Mouse (Mus musculus) embryonic facial prominence, embryonic 14.5 days (tissue): Measurements from ENCODE around the gene Ncbp3. TPM values are rescaled to one million over a fixed set of nuclear protein-coding genes. Genes with fewer than 3 reads are reported as not detected.

Experiments used
- ATAC-seq: fragments of 200-750 bp; cut with Nextera tagmentation; 2 replicates; pipeline ENCODE4 v1.8.0; 2017; ENCODE audit warnings: low read depth, moderate number of reproducible peaks, moderate TSS enrichment
- DNase-seq: peaks from one replicate; pipeline ENCODE4 v3.0.0-alpha.2; 2015; ENCODE audit warnings: low spot score
- H3K27ac ChIP-seq: fragments of 300-500 bp; sonication (generic); replicated peaks from 2 replicates; pipeline ENCODE4 v1.5.1; 2014; ENCODE audit warnings: low read depth, mild to moderate bottlenecking, low read length, moderate library complexity
- H3K27me3 ChIP-seq: fragments of 300-500 bp; sonication (generic); replicated peaks from 2 replicates; pipeline ENCODE4 v1.6.1; 2014; ENCODE audit warnings: low read length; ENCODE audit not compliant: control insufficient read depth, insufficient read depth
- H3K36me3 ChIP-seq: fragments of 300-500 bp; sonication (generic); 2 replicates; pipeline ENCODE4 v1.6.1; 2014; ENCODE audit warnings: low read length, mixed read lengths; ENCODE audit not compliant: control insufficient read depth, insufficient read depth
- H3K4me1 ChIP-seq: fragments of 300-500 bp; sonication (generic); 2 replicates; pipeline ENCODE4 v1.6.1; 2014; ENCODE audit warnings: antibody characterized with exemption, low read length; ENCODE audit not compliant: control insufficient read depth, insufficient read depth
- H3K4me2 ChIP-seq: fragments of 300-500 bp; sonication (generic); 2 replicates; pipeline ENCODE4 v1.6.1; 2014; ENCODE audit warnings: low read depth, mild to moderate bottlenecking, low read length, moderate library complexity, mixed read lengths
- H3K4me3 ChIP-seq: fragments of 300-500 bp; sonication (generic); 2 replicates; pipeline ENCODE4 v1.5.1; 2014; ENCODE audit warnings: low read depth, mild to moderate bottlenecking, low read length
- H3K9ac ChIP-seq: fragments of 300-500 bp; sonication (generic); 2 replicates; pipeline ENCODE4 v1.6.1; 2014; ENCODE audit warnings: low read depth, mild to moderate bottlenecking, low read length, moderate library complexity, mixed read lengths
- H3K9me3 ChIP-seq: fragments of 300-500 bp; sonication (generic); 2 replicates; pipeline ENCODE4 v1.6.1; 2016; ENCODE audit warnings: low read length; ENCODE audit not compliant: control insufficient read depth
- WGBS: fragments of 180-500 bp; shearing (Covaris S2); extraction: QIAGEN DNeasy Blood & Tissue Kit; methylation state at CpG from one replicate; pipeline ENCODE4 v1.1.7; 2014; 5-methylcytosine and 5-hydroxymethylcytosine counted together
- polyA plus RNA-seq: library from polyadenylated mRNA; unstranded; fragments of >200 nt; fragmentation: Nextera tagmentation; extraction: Ambion mirVana; gene quantifications from 2 replicates; pipeline ENCODE4 v1.2.1, GENCODE M21; 2014

Gene Ncbp3
- polyA plus RNA-seq, 1 experiment from 2014 or later = 9.5 TPM

DNA sequence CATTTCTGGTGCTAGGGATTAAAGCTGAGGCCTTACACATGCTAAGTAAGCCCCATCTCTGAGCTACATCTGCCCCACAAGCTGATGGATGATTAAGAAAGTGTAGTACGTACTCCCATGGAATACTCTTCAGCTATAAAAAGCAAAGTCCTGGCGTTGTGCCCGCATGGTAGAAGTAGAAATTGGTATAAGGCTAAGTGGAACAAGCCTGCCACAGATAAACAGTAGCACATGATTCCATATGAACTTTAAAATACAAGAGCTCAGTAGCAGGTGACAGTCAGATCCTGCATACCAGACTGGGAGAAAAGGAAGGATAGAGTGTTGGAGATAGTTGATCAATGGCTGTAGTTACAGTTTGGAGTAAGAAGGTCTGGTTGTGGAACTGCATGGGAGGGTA lies 13.8 kb downstream of the Ncbp3 start:
- no peak overlapping the region for H3K4me3 ChIP-seq
- no peak overlapping the region for H3K4me2 ChIP-seq
- WGBS = 97% methylated on average over 3 of the region's 3 CpGs
- H3K36me3 ChIP-seq = peaks cover 54% of the 10 kb centered on the region
- no peak overlapping the region for H3K27ac ChIP-seq
- DNase-seq (no peak), ATAC-seq (no peak)
- H3K27me3 ChIP-seq = no peaks in the 10 kb centered on the region
- H3K9me3 ChIP-seq = no peaks in the 10 kb centered on the region
- no peaks in the 10 kb centered on the region for H3K4me1 ChIP-seq
- no peak overlapping the region for H3K9ac ChIP-seq

- Histone ChIP-seq H3K27ac (no peak overlapping the region), H3K4me3 (no peak overlapping the region), H3K9me3 (no peaks in the 10 kb centered on the region), H3K9ac (no peak overlapping the region), H3K27me3 (no peaks in the 10 kb centered on the region), H3K4me1 (no peaks in the 10 kb centered on the region), H3K36me3 (peaks cover 93% of the 10 kb centered on the region), H3K4me2 (no peak overlapping the region)
- 89% methylated on average over 3 of the region's 3 CpGs for WGBS
- DNase-seq (no peak), ATAC-seq (no peak)
These were observed 24.3 kb downstream of the Ncbp3 start for GRCm38 (mm10) chr11:73071839-73072238.

DNA sequence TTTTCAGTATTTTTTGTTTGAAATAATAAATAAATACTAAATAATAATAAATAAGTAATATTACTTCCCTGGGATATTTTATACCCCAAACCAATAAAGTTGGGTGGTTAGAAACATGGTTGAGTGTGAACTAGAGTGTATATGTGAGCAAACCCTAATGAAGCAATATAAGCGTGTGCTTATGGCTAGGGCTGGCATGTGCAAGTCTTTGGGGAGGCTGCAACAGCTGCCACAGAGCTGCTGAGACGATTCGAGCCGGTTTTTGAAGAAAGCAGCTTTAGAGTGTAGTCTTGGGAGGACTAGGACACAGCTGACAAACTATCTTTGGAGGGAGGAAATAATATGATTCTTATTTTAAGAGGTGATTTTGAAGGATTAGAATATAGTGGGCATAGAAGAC lies 28.7 kb downstream of the Ncbp3 start:
- no peak overlapping the region for H3K9ac ChIP-seq
- H3K36me3 ChIP-seq = peaks cover 90% of the 10 kb centered on the region
- 85% methylated on average over 4 of the region's 4 CpGs for WGBS
- DNase-seq (peak; percentile 30), ATAC-seq (peak; percentile 57; the same call in 1 of the 2 replicates)
- no peaks in the 10 kb centered on the region for H3K9me3 ChIP-seq
- H3K27ac ChIP-seq = no peak overlapping the region
- no peak overlapping the region for H3K4me3 ChIP-seq
- no peak overlapping the region for H3K4me2 ChIP-seq
- no peaks in the 10 kb centered on the region for H3K27me3 ChIP-seq
- no peaks in the 10 kb centered on the region for H3K4me1 ChIP-seq

GRCm38 (mm10) chr11:73076733-73077132 lies 29.1 kb downstream of the Ncbp3 start:
- Histone ChIP-seq H3K4me1 (no peaks in the 10 kb centered on the region), H3K27me3 (no peaks in the 10 kb centered on the region), H3K36me3 (peaks cover 87% of the 10 kb centered on the region), H3K4me3 (no peak overlapping the region), H3K27ac (no peak overlapping the region), H3K4me2 (no peak overlapping the region), H3K9me3 (no peaks in the 10 kb centered on the region), H3K9ac (no peak overlapping the region)
- ATAC-seq = no peak
- WGBS = 73% methylated on average over 4 of the region's 4 CpGs
- peak; percentile 42 for DNase-seq

DNA sequence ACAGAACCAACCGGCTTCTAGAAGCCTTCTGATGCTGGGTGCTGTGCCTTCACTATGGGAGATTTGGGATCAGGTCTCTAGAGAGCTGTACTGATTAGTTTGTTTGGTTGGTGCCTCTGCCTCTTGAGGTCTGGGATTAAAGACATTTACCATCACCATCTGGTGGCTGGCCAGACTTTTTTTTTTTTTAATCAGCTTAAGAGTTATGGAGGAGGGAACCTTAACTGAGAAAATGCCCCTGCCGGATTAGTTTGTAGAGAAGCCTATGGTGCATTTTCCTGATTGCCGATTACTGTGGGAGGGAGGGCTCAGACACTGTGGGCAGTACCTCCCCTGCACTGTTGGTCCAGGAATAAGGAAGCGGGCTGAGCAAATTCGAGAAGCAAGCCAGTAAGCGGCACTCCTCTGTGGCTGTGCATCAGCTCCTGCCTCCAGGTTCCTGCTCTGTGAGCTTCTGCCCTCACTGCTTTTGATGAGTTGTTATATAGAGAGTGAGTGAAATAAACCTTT lies 29.7 kb downstream of the Ncbp3 start:
- Histone ChIP-seq H3K9me3 (no peaks in the 10 kb centered on the region), H3K4me1 (no peaks in the 10 kb centered on the region), H3K27me3 (no peaks in the 10 kb centered on the region), H3K9ac (no peak overlapping the region), H3K36me3 (peaks cover 88% of the 10 kb centered on the region), H3K4me3 (no peak overlapping the region), H3K4me2 (no peak overlapping the region), H3K27ac (no peak overlapping the region)
- ATAC-seq (peak; percentile 57; the same call in 1 of the 2 replicates), DNase-seq (peak; percentile 18)
- 81% methylated on average over 6 of the region's 6 CpGs for whole genome bisulfite sequencing

- no peak overlapping the region for H3K27ac ChIP-seq
- H3K9me3 ChIP-seq = no peaks in the 10 kb centered on the region
- DNase-seq (no peak), ATAC-seq (no peak)
- H3K36me3 ChIP-seq = peaks cover 79% of the 10 kb centered on the region
- no peak overlapping the region for H3K9ac ChIP-seq
- H3K27me3 ChIP-seq = no peaks in the 10 kb centered on the region
- no peak overlapping the region for H3K4me3 ChIP-seq
- H3K4me2 ChIP-seq = no peak overlapping the region
- H3K4me1 ChIP-seq = no peaks in the 10 kb centered on the region
- 93% methylated on average over 8 of the region's 8 CpGs for WGBS
These were observed 31.0 kb downstream of the Ncbp3 start for GRCm38 (mm10) chr11:73078615-73079014.

DNA sequence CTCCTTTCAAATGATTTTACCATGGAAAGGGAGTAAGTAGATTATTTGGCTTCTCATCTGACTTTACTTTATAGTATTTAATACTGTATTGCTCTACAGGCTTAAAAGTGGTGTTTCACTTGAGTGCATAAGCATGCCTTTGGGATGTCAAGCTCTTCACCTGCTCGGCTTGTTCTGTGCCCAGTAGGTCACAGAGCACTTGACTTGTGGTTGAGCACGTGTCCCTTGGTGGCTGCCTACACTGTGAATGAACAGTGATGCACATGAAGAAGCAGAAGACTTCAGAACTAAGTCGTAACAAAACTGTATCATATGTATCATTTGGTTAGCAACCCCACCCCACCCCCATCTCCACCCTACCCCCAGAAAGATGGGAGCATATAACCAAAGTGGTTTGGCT lies 32.7 kb downstream of the Ncbp3 start:
- peaks cover 68% of the 10 kb centered on the region for H3K36me3 ChIP-seq
- 97% methylated on average over 3 of the region's 3 CpGs for WGBS
- no peak overlapping the region for H3K27ac ChIP-seq
- H3K27me3 ChIP-seq = no peaks in the 10 kb centered on the region
- no peak overlapping the region for H3K9ac ChIP-seq
- DNase-seq (no peak), ATAC-seq (no peak)
- H3K9me3 ChIP-seq = no peaks in the 10 kb centered on the region
- no peak overlapping the region for H3K4me3 ChIP-seq
- 0 out of 2 replicates have a peak, but pooled peaks cover under 1% of the 10 kb centered on the region for H3K4me1 ChIP-seq
- no peak overlapping the region for H3K4me2 ChIP-seq

GRCm38 (mm10) chr11:73084303-73084702 lies 36.7 kb downstream of the Ncbp3 start:
- no peak overlapping the region for H3K4me3 ChIP-seq
- no peak overlapping the region; the same call in 1 of the 2 replicates for H3K27ac ChIP-seq
- H3K27me3 ChIP-seq = no peaks in the 10 kb centered on the region
- WGBS = 41% methylated on average over 6 of the region's 6 CpGs
- ATAC-seq = no peak
- H3K4me2 ChIP-seq = no peak overlapping the region
- 0 out of 2 replicates have a peak, but pooled peaks cover 3% of the 10 kb centered on the region for H3K4me1 ChIP-seq
- no peak for DNase-seq
- no peak overlapping the region for H3K9ac ChIP-seq
- H3K36me3 ChIP-seq = peaks cover 33% of the 10 kb centered on the region
- H3K9me3 ChIP-seq = no peaks in the 10 kb centered on the region

DNA sequence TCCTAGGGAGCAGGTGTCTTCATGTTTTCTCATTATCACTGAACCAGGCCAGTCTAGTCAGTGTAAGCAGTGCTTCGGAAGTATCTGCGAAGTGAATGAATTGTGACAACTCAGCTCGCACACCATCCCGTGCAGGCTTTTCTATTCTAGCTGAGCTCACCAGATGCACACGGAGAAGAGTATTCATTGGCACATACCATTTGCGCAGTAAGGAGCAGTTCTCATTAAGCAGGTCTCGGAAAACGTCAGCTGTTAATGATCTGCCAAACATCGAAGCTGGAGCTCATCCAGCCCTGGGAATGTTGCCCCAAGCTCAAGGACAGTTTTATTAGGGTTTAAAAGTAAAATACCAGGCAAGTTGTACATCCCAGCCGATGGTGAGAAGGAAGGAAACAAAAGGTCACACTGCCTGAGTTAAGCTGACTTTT lies 37.2 kb downstream of the Ncbp3 start:
- DNase-seq = peak; percentile 29
- ATAC-seq = 0 out of 2 replicates have a peak, but pooled peaks have one; percentile 12
- 0 out of 2 replicates have a peak, but pooled peaks cover 3% of the 10 kb centered on the region for H3K4me1 ChIP-seq
- H3K36me3 ChIP-seq = peaks cover 28% of the 10 kb centered on the region
- no peaks in the 10 kb centered on the region for H3K27me3 ChIP-seq
- H3K4me2 ChIP-seq = no peak overlapping the region
- 65% methylated on average over 10 of the region's 10 CpGs for WGBS
- no peak overlapping the region; the same call in 1 of the 2 replicates for H3K27ac ChIP-seq
- H3K4me3 ChIP-seq = no peak overlapping the region
- no peaks in the 10 kb centered on the region for H3K9me3 ChIP-seq
- H3K9ac ChIP-seq = no peak overlapping the region
